Mouse (Mus musculus): Measurements from ENCODE around the gene Ifitm1. TPM values are rescaled to one million over a fixed set of nuclear protein-coding genes. Genes with fewer than 3 reads are reported as not detected.

The Ifitm1 gene
- polyA plus RNA-seq, 1 experiment from 2014 or later, result 7.4 TPM

DNA sequence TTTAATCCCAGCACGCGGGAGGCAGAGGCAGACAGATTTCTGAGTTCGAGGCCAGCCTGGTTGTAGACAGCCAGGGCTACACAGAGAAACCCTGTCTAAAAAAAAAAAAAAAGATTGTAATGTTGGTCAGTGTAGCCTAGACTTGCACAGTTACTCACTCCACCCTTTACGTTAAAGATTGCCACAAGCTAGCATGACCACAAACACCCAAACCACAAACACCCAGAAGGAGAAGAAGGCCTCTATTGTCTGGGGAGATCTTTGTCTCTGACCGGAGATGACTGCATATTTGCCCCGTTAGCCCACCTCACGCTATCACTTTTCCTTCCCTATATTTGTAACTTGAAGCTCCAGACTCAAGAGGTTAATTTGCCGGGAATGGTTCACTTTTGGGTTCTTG, 14.7 kb downstream of the Ifitm1 start:
- Histone ChIP-seq H3K4me1 (ENCODE audit: control insufficient read depth in 2 of 2, insufficient read depth in 2 of 2, low read length in 2 of 2) (no peaks in the 10 kb centered on the region), H3K27me3 (ENCODE audit: control insufficient read depth, insufficient read depth, low read length) (no peaks in the 10 kb centered on the region), H3K9ac (ENCODE audit: low read length) (no peak overlapping the region), H3K27ac (replicated peaks in 1 of 2; ENCODE audit: control insufficient read depth in 1 of 2, insufficient read depth in 1 of 2, low read depth in 2 of 2, low read length in 2 of 2) (no peak overlapping the region), H3K4me2 (ENCODE audit: low read length) (no peak overlapping the region), H3K9me3 (ENCODE audit: control insufficient read depth, low read length) (peaks cover 4% of the 10 kb centered on the region; the same call in 1 of the 2 replicates), H3K4me3 (ENCODE audit: control insufficient read depth in 1 of 2, insufficient read depth in 1 of 2, low read depth in 1 of 2, low read length in 2 of 2) (no peak overlapping the region), H3K36me3 (ENCODE audit: control insufficient read depth, insufficient read depth, low read length) (no peaks in the 10 kb centered on the region)
- no peak for ATAC-seq (ENCODE audit: insufficient number of reproducible peaks, insufficient read depth, low FRiP score, low read depth)
- 85% methylated on average over 8 of the region's 8 CpGs for WGBS

GRCm38 (mm10) chr7:140982971-140983370, 15.9 kb downstream of the Ifitm1 start:
- no peaks in the 10 kb centered on the region for H3K36me3 ChIP-seq (ENCODE audit: control insufficient read depth, insufficient read depth, low read length)
- ATAC-seq (ENCODE audit: insufficient number of reproducible peaks, insufficient read depth, low FRiP score, low read depth), result no peak
- H3K27me3 ChIP-seq (ENCODE audit: control insufficient read depth, insufficient read depth, low read length), result no peaks in the 10 kb centered on the region
- peaks cover 4% of the 10 kb centered on the region; the same call in 1 of the 2 replicates for H3K9me3 ChIP-seq (ENCODE audit: control insufficient read depth, low read length)
- H3K4me1 ChIP-seq (ENCODE audit: control insufficient read depth in 2 of 2, insufficient read depth in 2 of 2, low read length in 2 of 2), result no peaks in the 10 kb centered on the region
- no peak overlapping the region for H3K27ac ChIP-seq (replicated peaks in 1 of 2; ENCODE audit: control insufficient read depth in 1 of 2, insufficient read depth in 1 of 2, low read depth in 2 of 2, low read length in 2 of 2)
- H3K9ac ChIP-seq (ENCODE audit: low read length), result no peak overlapping the region
- no peak overlapping the region for H3K4me3 ChIP-seq (ENCODE audit: control insufficient read depth in 1 of 2, insufficient read depth in 1 of 2, low read depth in 1 of 2, low read length in 2 of 2)
- H3K4me2 ChIP-seq (ENCODE audit: low read length), result no peak overlapping the region
- 55% methylated on average over 7 of the region's 7 CpGs for WGBS

GRCm38 (mm10) chr7:140987182-140988138, 20.4 kb downstream of the Ifitm1 start:
- H3K4me2 ChIP-seq (ENCODE audit: low read length), result no peak overlapping the region

GRCm38 (mm10) chr7:140989022-140989421, 22.0 kb downstream of the Ifitm1 start:
- H3K4me3 ChIP-seq (ENCODE audit: control insufficient read depth in 1 of 2, insufficient read depth in 1 of 2, low read depth in 1 of 2, low read length in 2 of 2), result no peak overlapping the region
- no peaks in the 10 kb centered on the region for H3K27me3 ChIP-seq (ENCODE audit: control insufficient read depth, insufficient read depth, low read length)
- H3K9me3 ChIP-seq (ENCODE audit: control insufficient read depth, low read length), result peaks cover 4% of the 10 kb centered on the region; the same call in 1 of the 2 replicates
- no peak overlapping the region for H3K9ac ChIP-seq (ENCODE audit: low read length)
- no peak for ATAC-seq (ENCODE audit: insufficient number of reproducible peaks, insufficient read depth, low FRiP score, low read depth)
- no peak overlapping the region for H3K4me2 ChIP-seq (ENCODE audit: low read length)
- H3K4me1 ChIP-seq (ENCODE audit: control insufficient read depth in 2 of 2, insufficient read depth in 2 of 2, low read length in 2 of 2), result no peaks in the 10 kb centered on the region
- H3K27ac ChIP-seq (replicated peaks in 1 of 2; ENCODE audit: control insufficient read depth in 1 of 2, insufficient read depth in 1 of 2, low read depth in 2 of 2, low read length in 2 of 2), result no peak overlapping the region
- no peaks in the 10 kb centered on the region for H3K36me3 ChIP-seq (ENCODE audit: control insufficient read depth, insufficient read depth, low read length)
- 60% methylated on average over 4 of the region's 4 CpGs for WGBS

More at GRCm38 (mm10) chr7:140987182-140988138, 20.4 kb downstream of the Ifitm1 start:
- 72% methylated on average over 17 of the region's 17 CpGs for WGBS
- Histone ChIP-seq H3K36me3 (ENCODE audit: control insufficient read depth, insufficient read depth, low read length) (no peaks in the 10 kb centered on the region), H3K9me3 (ENCODE audit: control insufficient read depth, low read length) (peaks cover 4% of the 10 kb centered on the region; the same call in 1 of the 2 replicates), H3K27ac (replicated peaks in 1 of 2; ENCODE audit: control insufficient read depth in 1 of 2, insufficient read depth in 1 of 2, low read depth in 2 of 2, low read length in 2 of 2) (no peak overlapping the region), H3K4me1 (ENCODE audit: control insufficient read depth in 2 of 2, insufficient read depth in 2 of 2, low read length in 2 of 2) (no peaks in the 10 kb centered on the region), H3K4me3 (ENCODE audit: control insufficient read depth in 1 of 2, insufficient read depth in 1 of 2, low read depth in 1 of 2, low read length in 2 of 2) (no peak overlapping the region), H3K27me3 (ENCODE audit: control insufficient read depth, insufficient read depth, low read length) (no peaks in the 10 kb centered on the region), H3K9ac (ENCODE audit: low read length) (no peak overlapping the region)
- no peak for ATAC-seq (ENCODE audit: insufficient number of reproducible peaks, insufficient read depth, low FRiP score, low read depth)

GRCm38 (mm10) chr7:140990185-140990584, 23.2 kb downstream of the Ifitm1 start:
- H3K9me3 ChIP-seq (ENCODE audit: control insufficient read depth, low read length), result peaks cover 4% of the 10 kb centered on the region; the same call in 1 of the 2 replicates
- H3K4me2 ChIP-seq (ENCODE audit: low read length), result no peak overlapping the region
- no peak overlapping the region for H3K4me3 ChIP-seq (ENCODE audit: control insufficient read depth in 1 of 2, insufficient read depth in 1 of 2, low read depth in 1 of 2, low read length in 2 of 2)
- no peak overlapping the region for H3K9ac ChIP-seq (ENCODE audit: low read length)
- no peaks in the 10 kb centered on the region for H3K27me3 ChIP-seq (ENCODE audit: control insufficient read depth, insufficient read depth, low read length)
- no peak for ATAC-seq (ENCODE audit: insufficient number of reproducible peaks, insufficient read depth, low FRiP score, low read depth)
- H3K27ac ChIP-seq (replicated peaks in 1 of 2; ENCODE audit: control insufficient read depth in 1 of 2, insufficient read depth in 1 of 2, low read depth in 2 of 2, low read length in 2 of 2), result no peak overlapping the region
- H3K36me3 ChIP-seq (ENCODE audit: control insufficient read depth, insufficient read depth, low read length), result no peaks in the 10 kb centered on the region
- WGBS, result 51% methylated on average over 6 of the region's 6 CpGs
- no peaks in the 10 kb centered on the region for H3K4me1 ChIP-seq (ENCODE audit: control insufficient read depth in 2 of 2, insufficient read depth in 2 of 2, low read length in 2 of 2)

- 67% methylated on average over 5 of the region's 5 CpGs for WGBS
- no peaks in the 10 kb centered on the region for H3K27me3 ChIP-seq (ENCODE audit: control insufficient read depth, insufficient read depth, low read length)
- H3K4me1 ChIP-seq (ENCODE audit: control insufficient read depth in 2 of 2, insufficient read depth in 2 of 2, low read length in 2 of 2), result no peaks in the 10 kb centered on the region
- no peaks in the 10 kb centered on the region for H3K36me3 ChIP-seq (ENCODE audit: control insufficient read depth, insufficient read depth, low read length)
- H3K27ac ChIP-seq (replicated peaks in 1 of 2; ENCODE audit: control insufficient read depth in 1 of 2, insufficient read depth in 1 of 2, low read depth in 2 of 2, low read length in 2 of 2), result no peak overlapping the region
- peaks cover 4% of the 10 kb centered on the region; the same call in 1 of the 2 replicates for H3K9me3 ChIP-seq (ENCODE audit: control insufficient read depth, low read length)
- H3K4me3 ChIP-seq (ENCODE audit: control insufficient read depth in 1 of 2, insufficient read depth in 1 of 2, low read depth in 1 of 2, low read length in 2 of 2), result no peak overlapping the region
- no peak overlapping the region for H3K4me2 ChIP-seq (ENCODE audit: low read length)
- no peak for ATAC-seq (ENCODE audit: insufficient number of reproducible peaks, insufficient read depth, low FRiP score, low read depth)
- H3K9ac ChIP-seq (ENCODE audit: low read length), result no peak overlapping the region
These were observed 23.6 kb downstream of the Ifitm1 start for GRCm38 (mm10) chr7:140990622-140991021.

DNA sequence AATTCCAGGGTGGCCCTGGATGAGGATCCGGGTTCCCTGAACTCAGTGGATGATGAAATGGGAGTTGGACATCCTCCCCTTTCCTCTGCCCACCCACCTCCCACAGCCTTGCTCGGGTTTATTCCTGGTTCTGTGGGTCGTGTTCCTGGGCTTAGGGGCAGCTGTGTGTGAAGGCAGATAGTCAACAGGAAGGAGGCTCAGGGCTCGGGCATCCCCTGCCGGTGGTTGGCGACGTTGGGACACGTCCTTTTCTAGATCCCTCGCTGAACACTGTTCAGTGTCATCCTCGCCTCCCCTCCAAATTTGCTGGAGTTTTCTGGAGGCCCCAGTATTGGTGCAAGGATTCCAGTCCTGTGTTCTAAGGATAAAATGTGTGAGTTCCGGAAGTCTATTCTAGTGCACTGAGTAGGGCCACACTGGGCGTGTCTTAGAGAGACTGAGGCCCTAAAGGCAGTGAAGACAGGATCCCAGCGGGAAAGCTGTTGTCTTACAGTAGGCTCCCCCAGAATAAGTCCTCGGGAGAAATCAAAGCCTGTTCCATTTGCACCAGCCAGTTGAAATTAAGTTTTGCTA, 24.2 kb downstream of the Ifitm1 start:
- no peaks in the 10 kb centered on the region for H3K27me3 ChIP-seq (ENCODE audit: control insufficient read depth, insufficient read depth, low read length)
- no peaks in the 10 kb centered on the region for H3K4me1 ChIP-seq (ENCODE audit: control insufficient read depth in 2 of 2, insufficient read depth in 2 of 2, low read length in 2 of 2)
- H3K9me3 ChIP-seq (ENCODE audit: control insufficient read depth, low read length), result no peaks in the 10 kb centered on the region
- no peak overlapping the region for H3K9ac ChIP-seq (ENCODE audit: low read length)
- 74% methylated on average over 14 of the region's 14 CpGs for WGBS
- H3K36me3 ChIP-seq (ENCODE audit: control insufficient read depth, insufficient read depth, low read length), result no peaks in the 10 kb centered on the region
- no peak overlapping the region for H3K4me2 ChIP-seq (ENCODE audit: low read length)
- ATAC-seq (ENCODE audit: insufficient number of reproducible peaks, insufficient read depth, low FRiP score, low read depth), result no peak
- H3K27ac ChIP-seq (replicated peaks in 1 of 2; ENCODE audit: control insufficient read depth in 1 of 2, insufficient read depth in 1 of 2, low read depth in 2 of 2, low read length in 2 of 2), result no peak overlapping the region
- H3K4me3 ChIP-seq (ENCODE audit: control insufficient read depth in 1 of 2, insufficient read depth in 1 of 2, low read depth in 1 of 2, low read length in 2 of 2), result no peak overlapping the region
